Mouse (Mus musculus) Patski (cell line): ENCODE measurements around the gene Capn11. TPM values are rescaled to one million over a fixed set of nuclear protein-coding genes. Genes with fewer than 3 reads are reported as not detected.

Source experiments
- ATAC-seq: fragments of 100-300 bp; one replicate; pipeline ENCODE4 v1.8.0; 2021
- CTCF ChIA-PET: fragments of 350-600 bp; sonication (Branson Sonifier 250); formaldehyde crosslinking; loops from one replicate; lab custom pipeline; 2022; ENCODE audit warnings: inconsistent platforms; lab: Charles Lee
- POLR2A ChIA-PET: fragments of 350-600 bp; sonication (Branson Sonifier 250); formaldehyde crosslinking; loops from one replicate; lab custom pipeline; 2022; ENCODE audit warnings: antibody characterized with exemption, inconsistent platforms; lab: Charles Lee
- DNase-seq: peaks from one replicate; pipeline ENCODE4 v3.0.0-alpha.2; 2011; ENCODE audit warnings: low read depth, low spot score
- H3K27me3 ChIP-seq: fragments of 371-371 bp; one replicate; pipeline ENCODE4 v1.5.1; 2021
- CTCF ChIP-seq: fragments of 100-300 bp; IDR thresholded peaks from one replicate; pipeline ENCODE4 v1.5.1; 2021
- in situ Hi-C: fragments of 300-500 bp; cut with MboI; formaldehyde crosslinking; loops from 3 replicates; pipeline ENCODE4 v1.11.1; 2018; ENCODE audit warnings: low pct_unique_long_range_greater_than_20kb, mixed read lengths
- polyA plus RNA-seq: library from polyadenylated mRNA; unstranded; gene quantifications from one replicate; pipeline ENCODE4 v1.2.3, GENCODE M21; 2021

Gene Capn11
- polyA plus RNA-seq, 1 experiment from 2014 or later = not detected

GRCm38 (mm10) chr17:45664608-45665007 lies 5.5 kb upstream of the Capn11 start:
- no peaks in the 10 kb centered on the region for H3K27me3 ChIP-seq
- DNase-seq = no peak
- in situ Hi-C loops = no loop called here
- ATAC-seq = peak; percentile 2
- TF ChIP-seq CTCF = no peak
- CTCF ChIA-PET = interaction anchor here (0.9 to 2.9 kb wide), 6 partner anchors 10 to 59 kb away, joined by 3 to 23 read pairs (median 8); no protein-coding TSS in a partner anchor
- POLR2A ChIA-PET = interaction anchor here (0.6 kb wide), 1 partner anchor 1946 kb away, joined by 3 read pairs; the partner anchor contains the start of gene Bysl

GRCm38 (mm10) chr17:45663106-45663919 lies 4.2 kb upstream of the Capn11 start:
- DNase-seq (no peak), ATAC-seq (no peak)
- ChIA-PET CTCF (interaction anchor here (0.6 to 2.9 kb wide), 12 partner anchors 8 to 93 kb away, joined by 3 to 23 read pairs (median 7); no protein-coding TSS in a partner anchor), POLR2A (interaction anchor here (0.6 kb wide), 1 partner anchor 36 kb away, joined by 3 read pairs; no protein-coding TSS in a partner anchor)
- in situ Hi-C loops = no loop called here
- H3K27me3 ChIP-seq = no peaks in the 10 kb centered on the region
- no peak for TF ChIP-seq CTCF

- no peak for TF ChIP-seq CTCF
- DNase-seq (no peak), ATAC-seq (no peak)
- CTCF ChIA-PET = interaction anchor here (1.0 to 2.0 kb wide), 6 partner anchors 11 to 68 kb away, joined by 3 to 9 read pairs (median 4); no protein-coding TSS in a partner anchor
- in situ Hi-C loops = no loop called here
- H3K27me3 ChIP-seq = no peaks in the 10 kb centered on the region
- POLR2A ChIA-PET = interaction anchor here (0.7 kb wide), 1 partner anchor 71 kb away, joined by 4 read pairs; no protein-coding TSS in a partner anchor
Observed at GRCm38 (mm10) chr17:45655820-45656219, 3.3 kb downstream of the Capn11 start.

GRCm38 (mm10) chr17:45653233-45653632 lies 5.9 kb downstream of the Capn11 start:
- ChIA-PET CTCF (interaction anchor here (1.2 to 2.6 kb wide), 4 partner anchors 10 to 67 kb away, joined by 3 to 9 read pairs (median 6); no protein-coding TSS in a partner anchor), POLR2A (interaction anchor here (1.0 kb wide), 1 partner anchor 87 kb away, joined by 3 read pairs; no protein-coding TSS in a partner anchor)
- DNase-seq = no peak
- H3K27me3 ChIP-seq = no peaks in the 10 kb centered on the region
- no peak for TF ChIP-seq CTCF
- in situ Hi-C loops = no loop called here
- no peak for ATAC-seq

- no peak for ATAC-seq
- in situ Hi-C loops = loop anchor here (25.0 kb wide), 1 partner anchor 157 kb away; the partner anchor contains the start of gene Spats1
- no peaks in the 10 kb centered on the region for H3K27me3 ChIP-seq
- no peak for DNase-seq
- peak; percentile 43 for TF ChIP-seq CTCF
- POLR2A ChIA-PET = interaction anchor here (0.6 kb wide), 1 partner anchor 68 kb away, joined by 4 read pairs; no protein-coding TSS in a partner anchor
- CTCF ChIA-PET = interaction anchor here (3.9 kb wide), 1 partner anchor 60 kb away, joined by 41 read pairs; no protein-coding TSS in a partner anchor
Observed at GRCm38 (mm10) chr17:45644185-45644584, 14.9 kb downstream of the Capn11 start.

- ATAC-seq (no peak), DNase-seq (no peak)
- POLR2A ChIA-PET = interaction anchor here (0.5 to 0.9 kb wide), 2 partner anchors 15 to 58 kb away, joined by 3 to 4 read pairs; no protein-coding TSS in a partner anchor
- CTCF ChIA-PET = interaction anchor here (0.8 to 3.9 kb wide), 14 partner anchors 8 to 66 kb away, joined by 3 to 41 read pairs (median 4); partner anchors contain the start of gene Capn11
- in situ Hi-C loops = loop anchor here (25.0 kb wide), 1 partner anchor 155 kb away; the partner anchor contains the start of gene Spats1
- H3K27me3 ChIP-seq = no peaks in the 10 kb centered on the region
- peak; percentile 78 for TF ChIP-seq CTCF
Observed at GRCm38 (mm10) chr17:45642701-45643100, 16.4 kb downstream of the Capn11 start.

GRCm38 (mm10) chr17:45641981-45642380 lies 17.1 kb downstream of the Capn11 start:
- no peak for TF ChIP-seq CTCF
- ChIA-PET CTCF (interaction anchor here (0.8 to 3.9 kb wide), 13 partner anchors 9 to 65 kb away, joined by 3 to 41 read pairs (median 5); partner anchors contain the start of gene Capn11), POLR2A (interaction anchor here (0.9 kb wide), 1 partner anchor 57 kb away, joined by 3 read pairs; no protein-coding TSS in a partner anchor)
- no peaks in the 10 kb centered on the region for H3K27me3 ChIP-seq
- in situ Hi-C loops = loop anchor here (25.0 kb wide), 1 partner anchor 155 kb away; the partner anchor contains the start of gene Spats1
- DNase-seq (no peak), ATAC-seq (no peak)

DNA sequence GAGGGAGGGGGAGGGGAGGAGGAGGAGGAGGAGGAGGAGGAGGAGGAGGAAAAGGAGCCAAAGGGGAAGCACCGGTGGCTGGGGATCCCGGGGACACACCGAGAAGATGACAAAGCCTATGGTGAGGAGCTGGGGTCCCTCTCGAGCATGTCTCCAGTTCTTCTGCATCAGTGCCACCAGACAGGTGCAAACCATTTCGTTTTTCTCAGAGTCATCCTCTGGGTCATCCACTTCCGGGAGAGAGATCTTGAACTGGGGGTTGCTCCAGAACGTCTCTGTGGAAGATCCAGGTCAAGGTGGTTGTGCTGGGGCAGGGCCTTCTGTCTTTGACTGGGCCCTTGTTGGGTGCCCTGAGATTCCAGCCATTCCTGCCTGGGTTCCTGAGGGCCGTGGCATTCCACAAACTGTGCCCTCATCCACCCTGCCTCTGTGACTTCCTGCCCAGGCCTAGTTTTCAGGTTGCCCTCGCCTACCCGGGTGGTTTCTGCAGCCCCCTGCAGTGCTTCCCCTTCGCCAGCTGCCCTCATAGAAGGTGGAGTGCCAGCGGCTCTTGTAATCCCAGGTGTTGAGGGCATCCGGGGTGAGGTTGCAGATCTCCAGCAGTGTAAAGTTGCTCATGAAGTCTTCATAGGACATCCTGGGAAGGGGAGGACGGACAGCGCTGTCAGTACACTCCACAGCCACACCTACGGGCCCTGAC lies 20.4 kb downstream of the Capn11 start:
- DNase-seq (no peak), ATAC-seq (no peak)
- POLR2A ChIA-PET = no interaction called here
- no peaks in the 10 kb centered on the region for H3K27me3 ChIP-seq
- in situ Hi-C loops = loop anchor here (25.0 kb wide), 1 partner anchor 151 kb away; the partner anchor contains the start of gene Spats1
- CTCF ChIA-PET = no interaction called here
- TF ChIP-seq CTCF = no peak

DNA sequence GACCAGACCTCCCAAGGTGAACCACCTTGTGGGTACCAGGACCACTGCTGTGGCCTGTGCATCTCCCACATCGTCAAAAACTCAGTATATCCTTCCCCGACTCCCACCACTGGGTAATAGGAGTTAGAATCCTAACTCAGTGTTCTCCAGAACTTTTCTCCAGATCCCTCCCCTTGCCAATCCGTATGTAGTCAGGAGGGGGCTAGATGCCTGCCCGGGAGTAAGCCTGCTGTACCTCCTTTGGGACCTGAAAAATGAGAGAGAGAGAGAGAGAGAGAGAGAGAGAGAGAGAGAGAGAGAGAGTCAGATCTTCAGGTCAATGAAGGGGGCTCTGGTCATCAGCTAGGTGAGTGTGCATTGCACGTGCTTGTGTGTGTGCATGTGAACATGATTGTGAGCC lies 25.1 kb downstream of the Capn11 start:
- no peak for DNase-seq

More for the DNA sequence above, 25.1 kb downstream of the Capn11 start:
- no peak for ATAC-seq
- no peak for TF ChIP-seq CTCF
- ChIA-PET POLR2A (no interaction called here), CTCF (interaction anchor here (0.9 kb wide), 1 partner anchor 52 kb away, joined by 3 read pairs; no protein-coding TSS in a partner anchor)
- in situ Hi-C loops = loop anchor here (25.0 kb wide), 1 partner anchor 147 kb away; the partner anchor contains the start of gene Spats1
- H3K27me3 ChIP-seq = peaks cover 3% of the 10 kb centered on the region
